22 mouse cellular contexts compared by ENCODE assay signal in the genomic region with DNA sequence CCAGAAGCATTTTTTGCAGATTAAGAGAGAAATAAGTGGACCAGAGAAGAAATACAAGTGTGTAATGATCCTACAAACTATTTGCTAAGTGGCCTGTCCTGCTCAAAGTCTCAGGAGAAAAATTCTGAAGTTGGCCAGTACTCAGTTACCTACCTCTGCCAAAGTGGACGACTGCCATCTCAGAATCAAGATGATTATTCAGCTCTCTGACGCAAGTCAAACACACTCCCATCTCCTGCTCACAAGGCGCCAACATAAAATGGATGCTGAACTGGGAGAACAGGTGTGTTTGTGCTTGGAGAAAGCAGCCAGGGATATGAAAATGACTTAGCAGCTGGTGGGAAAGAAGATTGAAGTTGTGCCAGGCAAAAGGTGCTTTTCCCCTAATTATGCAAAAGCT. TPM values are rescaled to one million over a fixed set of nuclear protein-coding genes. Genes with fewer than 3 reads are reported as not detected.
DNase-seq lines count a peak whose midpoint lies in the region; ATAC-seq and TF ChIP-seq lines count a peak whose summit lies in the region.
"Had no signal": no experiment of that assay in that cellular context is flagged by ENCODE, and none has a peak within 500 bp of the region (broad histone marks: within the 10 kb centered on the region; RNA-seq: fewer than 3 reads in every experiment).

No protein-coding gene starts in this region.

- H3K9ac ChIP-seq in lung, postnatal 0 days (replicated peaks; ENCODE audit: low read depth), result no peak overlapping the region
- no peak overlapping the region for H3K9ac ChIP-seq in neural tube, embryonic 15.5 days (replicated peaks)
- H3K9ac ChIP-seq: embryonic facial prominence, embryonic 12.5 days; forebrain, postnatal 0 days; intestine, embryonic 15.5 days; liver, embryonic 13.5 days had no signal

- H3K36me3 ChIP-seq in lung, postnatal 0 days (ENCODE audit: insufficient read depth, low read length), result no peaks in the 10 kb centered on the region
- H3K36me3 ChIP-seq in neural tube, embryonic 15.5 days, result no peaks in the 10 kb centered on the region
- H3K36me3 ChIP-seq: embryonic facial prominence, embryonic 12.5 days; G1E; heart, embryonic 10.5 days; intestine, embryonic 15.5 days; liver, embryonic 13.5 days; midbrain, embryonic 10.5 days had no signal

- no peak for TF ChIP-seq CTCF in lung, postnatal 0 days (IDR thresholded peaks at IDR 0.05)
- no peak for TF ChIP-seq CTCF in lung, adult 2 months (IDR thresholded peaks at IDR 0.05; ENCODE audit: insufficient read depth, low read length)

- H3K9me3 ChIP-seq in lung, postnatal 0 days (ENCODE audit: low read length), result no peaks in the 10 kb centered on the region
- H3K9me3 ChIP-seq in neural tube, embryonic 15.5 days (replicated peaks), result no peaks in the 10 kb centered on the region
- H3K9me3 ChIP-seq: embryonic facial prominence, embryonic 12.5 days; G1E; heart, embryonic 10.5 days; intestine, embryonic 15.5 days; liver, embryonic 13.5 days; midbrain, embryonic 10.5 days had no signal

- DNase-seq in adrenal gland, postnatal 10 days, result peak; percentile 36
- DNase-seq in adrenal gland, postnatal 4 days (ENCODE audit: low spot score in 2 of 2), result no peak
- DNase-seq in gastrocnemius, postnatal 25 days, result peak; percentile 20
- no peak for DNase-seq in gastrocnemius, postnatal 14 days
- DNase-seq in lung, postnatal 0 days (ENCODE audit: low spot score), result peak; percentile 61
- no peak for DNase-seq in lung, adult 2 months
- peak; percentile 57 for DNase-seq in skeletal muscle tissue, adult 2 months (ENCODE audit: low read depth, low spot score)
- DNase-seq: cerebellum, adult 9-10 months; forebrain, postnatal 0 days; gastrocnemius, postnatal 10 days; kidney, adult 9 months; kidney, postnatal 36 days; layer of hippocampus, adult 9-11 months; liver, embryonic 13.5 days; thymus, postnatal 14 days had no signal

- H3K27me3 ChIP-seq in lung, postnatal 0 days (replicated peaks; ENCODE audit: insufficient read depth, low read length), result no peaks in the 10 kb centered on the region
- H3K27me3 ChIP-seq in neural tube, embryonic 15.5 days (replicated peaks), result no peaks in the 10 kb centered on the region
- H3K27me3 ChIP-seq: embryonic facial prominence, embryonic 12.5 days; intestine, embryonic 15.5 days; liver, embryonic 13.5 days had no signal

- intact Hi-C loops in gastrocnemius, postnatal 14 days (cut with DNase I; ENCODE audit: low total_unique reads), result no loop called here

- 41% methylated on average over 3 of the region's 3 CpGs for WGBS in lung, postnatal 0 days
- 57% methylated on average over 3 of the region's 3 CpGs for WGBS in lung, adult 2 months
- WGBS in neural tube, embryonic 15.5 days, result 76% methylated on average over 3 of the region's 3 CpGs

- H3K4me3 ChIP-seq in lung, postnatal 0 days (ENCODE audit: low read depth, low read length), result no peak overlapping the region
- no peak overlapping the region for H3K4me3 ChIP-seq in lung, adult 2 months (replicated peaks; ENCODE audit: extremely low read depth, low read depth, low read length)
- no peak overlapping the region for H3K4me3 ChIP-seq in neural tube, embryonic 15.5 days (replicated peaks)
- H3K4me3 ChIP-seq: embryonic facial prominence, embryonic 12.5 days; erythroblast, embryonic 14.5 days; heart, embryonic 10.5 days; intestine, embryonic 15.5 days; liver, embryonic 13.5 days; midbrain, embryonic 10.5 days had no signal

- H3K4me1 ChIP-seq in lung, postnatal 0 days (ENCODE audit: insufficient read depth, low read depth, low read length), result no peaks in the 10 kb centered on the region
- H3K4me1 ChIP-seq in lung, adult 2 months (ENCODE audit: control insufficient read depth, insufficient read depth, low read length), result no peaks in the 10 kb centered on the region
- H3K4me1 ChIP-seq in neural tube, embryonic 15.5 days, result peaks cover 10% of the 10 kb centered on the region
- H3K4me1 ChIP-seq: embryonic facial prominence, embryonic 12.5 days; heart, embryonic 10.5 days; intestine, embryonic 15.5 days; liver, embryonic 13.5 days had no signal

- H3K4me2 ChIP-seq in lung, postnatal 0 days (replicated peaks; ENCODE audit: low read depth, low read length), result no peak overlapping the region
- H3K4me2 ChIP-seq in neural tube, embryonic 15.5 days, result no peak overlapping the region
- H3K4me2 ChIP-seq: embryonic facial prominence, embryonic 12.5 days; intestine, embryonic 15.5 days; liver, embryonic 13.5 days had no signal

- ATAC-seq in lung, postnatal 0 days, result peak; percentile 52
- no peak for ATAC-seq in neural tube, embryonic 15.5 days (ENCODE audit: low FRiP score)
- ATAC-seq: intestine, embryonic 15.5 days had no signal

- no peak overlapping the region for H3K27ac ChIP-seq in lung, postnatal 0 days (ENCODE audit: low read length)
- no peak overlapping the region for H3K27ac ChIP-seq in neural tube, embryonic 15.5 days (replicated peaks)
- H3K27ac ChIP-seq: embryonic facial prominence, embryonic 12.5 days; heart, embryonic 10.5 days; intestine, embryonic 15.5 days; liver, embryonic 13.5 days; midbrain, embryonic 10.5 days had no signal

- TF ChIP-seq POLR2A in lung, adult 2 months (IDR thresholded peaks at IDR 0.05; ENCODE audit: borderline replicate concordance, extremely low read depth, low read depth, low read length), result no peak

- no peak for TF ChIP-seq EP300 in lung, postnatal 0 days (IDR thresholded peaks at IDR 0.05)

RNA-seq across cellular contexts. Expression of a gene that starts 21.7 kb away (rescaled TPM):
- 10 to 100 TPM; 36.8 to 37.2 TPM for total RNA-seq in adrenal gland, postnatal 10 days (2021)
- total RNA-seq in adrenal gland, postnatal 4 days (2021), result 10 to 100 TPM; 35.3 to 35.5 TPM
- 10 to 100 TPM; 15.3 to 16.8 TPM for total RNA-seq in gastrocnemius, postnatal 25 days (2021)
- total RNA-seq in gastrocnemius, postnatal 14 days (2021), result 10 to 100 TPM; 14.2 to 14.5 TPM
- polyA plus RNA-seq in lung, postnatal 0 days (2015; fragmentation: Nextera tagmentation; extraction: Ambion mirVana), result 23.9 and 25.4 TPM in 2 replicates
- 4.1 and 7.1 TPM in 2 replicates for polyA plus RNA-seq in lung, adult 2 months (2012; rRNA removed)
- 25.2 and 26.1 TPM in 2 replicates for polyA plus RNA-seq in neural tube, embryonic 15.5 days (2015; fragmentation: Nextera tagmentation; extraction: Ambion mirVana)

Comparison
In these comparisons a context has a peak if more than half of its experiments do, and no peak if none do; other contexts are left out.
1. DNase-seq: peak in adrenal gland, postnatal 10 days (single experiment), gastrocnemius, postnatal 25 days (single experiment), lung, postnatal 0 days (single experiment) and skeletal muscle tissue, adult 2 months (single experiment); none in adrenal gland, postnatal 4 days (0 of 2), gastrocnemius, postnatal 14 days (single experiment) and lung, adult 2 months (single experiment).